Mouse (Mus musculus) lung, postnatal 0 days (tissue): ENCODE measurements at regions not wholly inside any gene's neighbourhood (a gene's known extent, or its start where the extent isn't known, plus 50 kb on each side); places are given as distances from the start of the nearest gene placed in this dataset.

Source experiments
- CTCF ChIP-seq: IDR thresholded peaks from 2 replicates; pipeline ENCODE4 v1.5.1; 2016; ENCODE audit warnings: antibody characterized with exemption, mild to moderate bottlenecking
- EP300 ChIP-seq: IDR thresholded peaks from 2 replicates; pipeline ENCODE4 v1.6.1; 2016; ENCODE audit warnings: antibody characterized with exemption, mild to moderate bottlenecking, control low read depth

DNA sequence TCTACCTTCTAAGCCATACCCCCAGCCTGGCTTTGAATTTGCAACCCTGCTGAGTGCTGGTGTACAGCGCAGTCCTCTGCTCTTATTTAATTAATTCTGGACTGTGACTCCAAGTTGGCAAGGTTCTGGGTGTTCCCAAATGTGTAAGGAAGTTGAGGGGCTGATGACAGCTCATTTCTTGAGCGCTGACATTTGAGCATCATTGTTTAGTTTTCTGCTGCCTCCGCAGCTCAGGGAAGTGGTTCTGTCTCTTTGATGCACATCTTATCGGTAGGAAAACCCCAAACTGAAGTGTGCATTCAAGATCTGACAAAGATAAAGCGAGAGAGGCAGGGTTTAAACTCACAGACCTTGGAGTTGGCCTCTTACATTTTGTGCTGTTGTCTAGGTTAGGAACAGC lies 137.6 kb upstream of the Eef2kmt start:
- TF ChIP-seq CTCF, result no peak
- TF ChIP-seq EP300, result no peak
